Mouse (Mus musculus) limb, embryonic 13.5 days (tissue): Measurements from ENCODE around the gene Grik3. TPM values are rescaled to one million over a fixed set of nuclear protein-coding genes. Genes with fewer than 3 reads are reported as not detected.
A peak's percentile ranks its signal among the peaks of the same experiment; 100 is the strongest.

Experiments used
- ATAC-seq: fragments of 200-750 bp; cut with Nextera tagmentation; 2 replicates; pipeline ENCODE4 v1.8.0; 2017; ENCODE audit warnings: low read depth, moderate number of reproducible peaks, moderate TSS enrichment; ENCODE audit not compliant: low FRiP score
- H3K27ac ChIP-seq: fragments of 300-500 bp; sonication (generic); 2 replicates; pipeline ENCODE4 v1.5.1; 2015; ENCODE audit warnings: inconsistent platforms, mild to moderate bottlenecking, moderate library complexity
- H3K27me3 ChIP-seq: fragments of 300-500 bp; sonication (generic); 2 replicates; pipeline ENCODE4 v1.6.1; 2015; ENCODE audit warnings: mild to moderate bottlenecking, inconsistent platforms
- H3K36me3 ChIP-seq: fragments of 300-500 bp; sonication (generic); 2 replicates; pipeline ENCODE4 v1.6.1; 2015; ENCODE audit warnings: inconsistent platforms, mild to moderate bottlenecking, moderate library complexity
- H3K4me1 ChIP-seq: fragments of 300-500 bp; sonication (generic); 2 replicates; pipeline ENCODE4 v1.6.1; 2015; ENCODE audit warnings: inconsistent platforms
- H3K4me2 ChIP-seq: fragments of 300-500 bp; sonication (generic); replicated peaks from 2 replicates; pipeline ENCODE4 v1.6.1; 2015; ENCODE audit warnings: inconsistent platforms, mild to moderate bottlenecking, moderate library complexity
- H3K4me3 ChIP-seq: fragments of 300-500 bp; sonication (generic); 2 replicates; pipeline ENCODE4 v1.5.1; 2015; ENCODE audit warnings: moderate library complexity, mild to moderate bottlenecking, inconsistent platforms
- H3K9ac ChIP-seq: fragments of 300-500 bp; sonication (generic); 2 replicates; pipeline ENCODE4 v1.6.1; 2015; ENCODE audit warnings: mild to moderate bottlenecking, inconsistent platforms
- H3K9me3 ChIP-seq: fragments of 300-500 bp; sonication (generic); 2 replicates; pipeline ENCODE4 v1.6.1; 2016; ENCODE audit warnings: inconsistent platforms
- WGBS: fragments of 180-500 bp; shearing (Covaris S2); methylation state at CpG from one replicate; pipeline ENCODE4 v1.1.7; 2015; 5-methylcytosine and 5-hydroxymethylcytosine counted together
- polyA plus RNA-seq: library from polyadenylated mRNA; unstranded; fragments of >200 nt; fragmentation: Nextera tagmentation; extraction: Ambion mirVana; gene quantifications from 2 replicates; pipeline ENCODE4 v1.2.1, GENCODE M21; 2015

The Grik3 gene
- polyA plus RNA-seq, 1 experiment from 2014 or later, result 0.25 TPM

GRCm38 (mm10) chr4:125534449-125534848 is 43.9 kb downstream of the Grik3 start:
- Histone ChIP-seq H3K4me3 (no peak overlapping the region), H3K27me3 (peaks cover 93% of the 10 kb centered on the region), H3K36me3 (no peaks in the 10 kb centered on the region), H3K9ac (no peak overlapping the region), H3K27ac (no peak overlapping the region), H3K4me1 (peaks cover 19% of the 10 kb centered on the region), H3K9me3 (peaks cover under 1% of the 10 kb centered on the region; the same call in 1 of the 2 replicates), H3K4me2 (no peak overlapping the region)
- no peak for ATAC-seq
- 2% methylated on average over 8 of the region's 8 CpGs for WGBS

DNA sequence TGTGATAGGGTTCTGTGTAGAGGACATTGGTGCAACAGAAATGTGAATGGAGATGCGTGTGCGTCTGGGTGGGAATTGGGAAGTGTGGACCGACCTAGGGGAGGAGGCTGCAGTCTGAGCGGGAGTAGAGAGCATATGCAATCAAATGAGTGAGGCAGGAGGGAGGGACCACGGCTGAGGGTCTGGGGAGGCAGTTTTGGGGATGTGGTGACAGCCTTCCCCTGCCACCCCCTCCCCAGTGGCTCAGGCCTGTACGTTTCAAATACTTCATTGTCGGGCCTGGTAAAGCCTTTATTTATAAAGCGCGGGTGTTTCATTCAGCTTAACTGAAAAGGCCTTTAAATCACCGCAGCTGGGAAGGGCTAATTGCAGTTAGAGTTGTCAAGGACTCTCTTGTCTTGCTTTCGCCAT is 44.5 kb downstream of the Grik3 start:
- Histone ChIP-seq H3K4me3 (no peak overlapping the region), H3K9me3 (no peaks in the 10 kb centered on the region), H3K36me3 (no peaks in the 10 kb centered on the region), H3K4me2 (no peak overlapping the region), H3K4me1 (peaks cover 19% of the 10 kb centered on the region), H3K27me3 (peaks cover 95% of the 10 kb centered on the region), H3K27ac (no peak overlapping the region), H3K9ac (no peak overlapping the region)
- 6% methylated on average over 11 of the region's 11 CpGs for WGBS
- ATAC-seq, result 0 out of 2 replicates have a peak, but pooled peaks have one; percentile 11

GRCm38 (mm10) chr4:125535465-125535864 is 45.0 kb downstream of the Grik3 start:
- no peaks in the 10 kb centered on the region for H3K36me3 ChIP-seq
- H3K4me3 ChIP-seq, result no peak overlapping the region
- no peaks in the 10 kb centered on the region for H3K9me3 ChIP-seq
- ATAC-seq, result no peak
- H3K9ac ChIP-seq, result no peak overlapping the region
- peaks cover 95% of the 10 kb centered on the region for H3K27me3 ChIP-seq
- WGBS, result 8% methylated on average over 7 of the region's 7 CpGs
- no peak overlapping the region for H3K4me2 ChIP-seq
- H3K27ac ChIP-seq, result no peak overlapping the region
- peaks cover 19% of the 10 kb centered on the region for H3K4me1 ChIP-seq

DNA sequence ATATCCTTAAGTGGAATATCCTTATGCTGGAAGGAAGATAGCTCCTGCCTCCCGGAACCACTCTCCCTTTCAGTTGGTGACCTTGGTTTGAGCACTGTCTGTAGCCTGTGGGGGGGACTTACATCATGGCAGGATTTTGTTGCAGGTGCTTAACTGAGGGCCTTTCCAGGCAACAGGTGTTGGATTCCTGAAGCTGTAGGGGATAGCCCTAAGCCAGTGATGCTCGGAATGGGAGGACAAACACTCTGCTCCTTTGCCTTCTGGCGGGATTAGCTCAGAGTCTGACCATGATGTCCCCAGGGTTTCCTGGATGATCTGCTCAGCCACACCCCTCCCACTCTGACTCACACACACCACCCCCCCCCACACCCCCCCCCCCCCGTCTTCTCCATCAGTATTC is 45.5 kb downstream of the Grik3 start:
- Histone ChIP-seq H3K9ac (no peak overlapping the region), H3K4me3 (no peak overlapping the region), H3K9me3 (no peaks in the 10 kb centered on the region), H3K4me2 (no peak overlapping the region), H3K4me1 (peaks cover 19% of the 10 kb centered on the region), H3K27ac (no peak overlapping the region), H3K36me3 (no peaks in the 10 kb centered on the region), H3K27me3 (peaks cover 94% of the 10 kb centered on the region)
- ATAC-seq, result no peak
- 46% methylated on average over 3 of the region's 4 CpGs for WGBS

DNA sequence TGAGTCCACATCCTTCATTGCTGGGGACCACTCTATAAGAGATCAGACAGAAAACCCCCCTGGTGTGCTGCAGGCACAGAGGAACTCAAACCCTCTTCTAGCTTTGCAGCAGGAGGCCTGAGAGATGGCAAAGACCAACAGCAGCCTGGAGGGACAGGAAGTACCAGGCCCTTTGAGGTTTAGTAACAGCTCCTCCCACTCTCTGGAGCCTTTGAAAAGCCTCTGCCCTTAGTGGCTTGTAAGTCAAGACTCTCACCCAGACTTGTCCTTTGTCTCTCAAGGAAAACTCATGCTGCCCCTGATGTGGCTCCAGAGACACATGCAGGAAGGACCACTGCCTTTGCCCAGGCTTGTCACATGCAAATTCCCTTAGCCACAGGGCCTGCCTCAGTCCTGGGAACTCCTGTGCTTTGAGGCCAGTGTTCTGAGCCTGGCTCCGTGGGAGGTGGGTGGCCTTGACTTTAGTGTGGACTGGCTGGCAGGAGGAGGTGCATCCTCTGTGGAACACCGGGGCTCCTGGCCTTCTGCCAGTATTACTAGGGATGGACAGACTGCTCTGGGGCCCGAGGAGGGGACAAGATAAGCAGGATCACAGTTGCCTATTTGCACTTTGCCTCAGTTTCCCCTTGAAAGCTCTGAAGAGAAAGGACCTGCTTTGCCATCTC is 47.9 kb downstream of the Grik3 start:
- no peak for ATAC-seq
- peaks cover 87% of the 10 kb centered on the region for H3K27me3 ChIP-seq

DNA sequence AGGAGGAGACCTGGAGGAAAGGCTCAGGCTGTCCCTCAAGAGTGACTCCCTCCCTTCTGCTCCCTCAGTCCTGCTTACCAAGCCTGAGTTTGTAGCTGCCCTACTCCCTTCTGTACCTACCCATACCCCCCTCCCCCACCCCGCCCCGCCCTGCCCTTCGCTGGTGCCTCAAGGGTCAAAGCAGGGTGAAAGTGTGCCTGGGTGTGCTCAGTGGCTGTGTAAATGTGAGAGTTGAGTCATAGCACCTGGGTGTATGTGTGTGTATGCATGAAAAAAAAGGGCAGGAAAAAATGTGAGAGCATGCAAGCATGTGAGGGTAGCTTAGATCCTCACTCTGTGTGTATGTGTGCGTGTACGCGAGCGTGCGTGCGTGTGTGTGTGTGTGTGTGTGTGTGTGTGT is 49.1 kb downstream of the Grik3 start:
- no peak overlapping the region for H3K9ac ChIP-seq
- no peaks in the 10 kb centered on the region for H3K36me3 ChIP-seq
- H3K4me1 ChIP-seq, result peaks cover 9% of the 10 kb centered on the region
- WGBS, result 75% methylated on average over 9 of the region's 9 CpGs
- H3K4me2 ChIP-seq, result no peak overlapping the region
- no peak overlapping the region for H3K4me3 ChIP-seq
- no peak for ATAC-seq
- peaks cover 87% of the 10 kb centered on the region for H3K27me3 ChIP-seq
- H3K9me3 ChIP-seq, result no peaks in the 10 kb centered on the region
- no peak overlapping the region for H3K27ac ChIP-seq

More for the DNA sequence above, 47.9 kb downstream of the Grik3 start:
- 17% methylated on average over 3 of the region's 3 CpGs for WGBS
- Histone ChIP-seq H3K9ac (no peak overlapping the region), H3K36me3 (no peaks in the 10 kb centered on the region), H3K4me3 (no peak overlapping the region), H3K4me1 (peaks cover 19% of the 10 kb centered on the region), H3K9me3 (no peaks in the 10 kb centered on the region), H3K27ac (no peak overlapping the region), H3K4me2 (no peak overlapping the region)

DNA sequence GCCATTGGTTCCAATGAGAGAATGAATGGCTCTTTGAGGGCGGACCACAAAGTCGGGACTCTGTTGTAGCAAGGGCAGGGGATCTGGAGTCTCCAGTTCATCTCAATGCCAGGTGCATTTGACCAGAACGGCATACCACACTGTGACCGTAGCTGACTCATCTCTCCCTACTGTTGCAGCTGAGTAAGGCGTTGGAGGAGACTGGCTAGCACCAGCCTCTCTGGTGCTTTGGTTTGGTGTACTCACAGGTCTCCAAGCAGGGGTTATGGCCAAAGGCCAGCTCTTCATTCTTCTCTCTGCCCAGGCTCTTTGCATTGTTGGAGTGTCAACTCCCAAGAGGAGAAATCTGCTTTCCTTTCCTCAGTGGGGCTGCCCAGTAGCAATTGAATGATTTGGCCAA is 52.7 kb downstream of the Grik3 start:
- H3K4me3 ChIP-seq, result no peak overlapping the region
- peaks cover 89% of the 10 kb centered on the region for H3K27me3 ChIP-seq
- no peak for ATAC-seq
- no peaks in the 10 kb centered on the region for H3K4me1 ChIP-seq
- no peak overlapping the region for H3K27ac ChIP-seq
- H3K9me3 ChIP-seq, result no peaks in the 10 kb centered on the region
- no peaks in the 10 kb centered on the region for H3K36me3 ChIP-seq
- no peak overlapping the region for H3K9ac ChIP-seq
- H3K4me2 ChIP-seq, result no peak overlapping the region
- WGBS, result 85% methylated on average over 5 of the region's 5 CpGs

- 33% methylated on average over 18 of the region's 18 CpGs for WGBS
- ATAC-seq, result no peak
Measured at GRCm38 (mm10) chr4:125544947-125545767, 54.7 kb downstream of the Grik3 start.

GRCm38 (mm10) chr4:125545768-125546220 is 55.3 kb downstream of the Grik3 start:
- H3K36me3 ChIP-seq, result no peaks in the 10 kb centered on the region
- 45% methylated on average over 7 of the region's 7 CpGs for WGBS
- H3K9ac ChIP-seq, result no peak overlapping the region
- no peaks in the 10 kb centered on the region for H3K9me3 ChIP-seq
- H3K27ac ChIP-seq, result no peak overlapping the region
- H3K4me1 ChIP-seq, result no peaks in the 10 kb centered on the region
- no peak overlapping the region for H3K4me2 ChIP-seq
- peaks cover 87% of the 10 kb centered on the region for H3K27me3 ChIP-seq
- no peak for ATAC-seq
- H3K4me3 ChIP-seq, result no peak overlapping the region

More at GRCm38 (mm10) chr4:125544947-125545767, 54.7 kb downstream of the Grik3 start:
- Histone ChIP-seq H3K36me3 (no peaks in the 10 kb centered on the region), H3K4me3 (no peak overlapping the region), H3K9ac (no peak overlapping the region), H3K9me3 (no peaks in the 10 kb centered on the region), H3K27ac (no peak overlapping the region), H3K27me3 (peaks cover 86% of the 10 kb centered on the region), H3K4me1 (no peaks in the 10 kb centered on the region), H3K4me2 (no peak overlapping the region)

- H3K27ac ChIP-seq, result no peak overlapping the region
- H3K9ac ChIP-seq, result no peak overlapping the region
- 50% methylated on average over 5 of the region's 5 CpGs for WGBS
- no peak for ATAC-seq
- no peak overlapping the region for H3K4me3 ChIP-seq
- peaks cover 78% of the 10 kb centered on the region for H3K27me3 ChIP-seq
- H3K36me3 ChIP-seq, result no peaks in the 10 kb centered on the region
- no peaks in the 10 kb centered on the region for H3K4me1 ChIP-seq
- no peaks in the 10 kb centered on the region for H3K9me3 ChIP-seq
- H3K4me2 ChIP-seq, result no peak overlapping the region
Measured at GRCm38 (mm10) chr4:125548190-125548589, 57.7 kb downstream of the Grik3 start.

GRCm38 (mm10) chr4:125553754-125554153 is 63.3 kb downstream of the Grik3 start:
- Histone ChIP-seq H3K27me3 (peaks cover 75% of the 10 kb centered on the region), H3K4me3 (no peak overlapping the region), H3K27ac (no peak overlapping the region), H3K9me3 (no peaks in the 10 kb centered on the region), H3K4me1 (peaks cover 8% of the 10 kb centered on the region; the same call in 1 of the 2 replicates), H3K9ac (no peak overlapping the region), H3K36me3 (no peaks in the 10 kb centered on the region), H3K4me2 (no peak overlapping the region)
- WGBS, result 90% methylated on average over 9 of the region's 9 CpGs
- ATAC-seq, result no peak
